Mouse (Mus musculus) thymus, adult 2 months (tissue): ENCODE measurements around the gene Ttc22.

ENCODE experiments used
- CTCF ChIP-seq: fragments of 200-500 bp; IDR thresholded peaks from 2 replicates; pipeline ENCODE4 v1.5.1; 2012; ENCODE audit warnings: mild to moderate bottlenecking, control low read depth, low read length, moderate library complexity, borderline replicate concordance; ENCODE audit not compliant: control insufficient read depth, poor library complexity, insufficient read depth; ENCODE audit errors: extremely low read depth
- POLR2A ChIP-seq: fragments of 200-500 bp; IDR thresholded peaks from 2 replicates; pipeline ENCODE4 v1.6.1; 2012; ENCODE audit warnings: mild to moderate bottlenecking, low read length, control low read depth, moderate library complexity; ENCODE audit not compliant: control insufficient read depth, poor library complexity, insufficient read depth; ENCODE audit errors: extremely low read depth

DNA sequence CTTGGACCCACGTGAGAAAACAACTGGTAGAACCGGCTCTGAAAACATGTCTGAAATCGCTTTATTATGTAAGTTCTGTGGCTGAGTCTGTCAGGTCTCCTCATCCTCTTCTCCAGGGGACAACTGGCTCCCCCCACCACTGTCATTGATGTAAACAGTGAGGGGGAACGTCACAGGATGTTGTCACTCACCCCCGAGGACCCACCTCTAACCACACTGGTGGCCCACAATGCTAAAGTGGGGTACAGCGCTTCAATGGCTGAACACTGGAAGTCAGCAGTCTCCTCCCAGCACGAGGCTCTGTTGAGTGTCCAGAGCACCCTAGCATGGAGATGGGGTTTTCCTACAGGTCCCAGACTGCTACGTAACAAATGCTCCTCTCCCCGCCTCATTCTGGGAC, 31.4 kb upstream of the Ttc22 start:
- TF ChIP-seq CTCF (no peak), POLR2A (no peak)
